Mouse (Mus musculus) midbrain, embryonic 11.5 days (tissue): ENCODE data around the gene Gm648. TPM values are rescaled to one million over a fixed set of nuclear protein-coding genes. Genes with fewer than 3 reads are reported as not detected.

ENCODE experiments used
- ATAC-seq: fragments of 200-750 bp; cut with Nextera tagmentation; 2 replicates; pipeline ENCODE4 v1.8.0; 2017; ENCODE audit warnings: moderate TSS enrichment, moderate library complexity; ENCODE audit not compliant: low FRiP score
- DNase-seq: peaks from one replicate; pipeline ENCODE4 v3.0.0; 2015; ENCODE audit warnings: low spot score; ENCODE audit errors: missing footprints
- H3K27ac ChIP-seq: fragments of 300-500 bp; sonication (generic); 2 replicates; pipeline ENCODE4 v1.5.1; 2014; ENCODE audit warnings: low read depth, low read length
- H3K27me3 ChIP-seq: fragments of 300-500 bp; sonication (generic); 2 replicates; pipeline ENCODE4 v1.6.1; 2014; ENCODE audit warnings: mild to moderate bottlenecking, low read length, moderate library complexity, mixed read lengths; ENCODE audit not compliant: control insufficient read depth, insufficient read depth
- H3K36me3 ChIP-seq: fragments of 300-500 bp; sonication (generic); 2 replicates; pipeline ENCODE4 v1.6.1; 2014; ENCODE audit warnings: mild to moderate bottlenecking, low read length, moderate library complexity, mixed read lengths; ENCODE audit not compliant: control insufficient read depth, insufficient read depth
- H3K4me1 ChIP-seq: fragments of 300-500 bp; sonication (generic); 2 replicates; pipeline ENCODE4 v1.6.1; 2014; ENCODE audit warnings: low read length; ENCODE audit not compliant: control insufficient read depth, insufficient read depth
- H3K4me2 ChIP-seq: fragments of 300-500 bp; sonication (generic); 2 replicates; pipeline ENCODE4 v1.6.1; 2014; ENCODE audit warnings: mild to moderate bottlenecking, moderate library complexity
- H3K4me3 ChIP-seq: fragments of 300-500 bp; sonication (generic); 2 replicates; pipeline ENCODE4 v1.5.1; 2014; ENCODE audit warnings: low read depth, low read length
- H3K9ac ChIP-seq: fragments of 300-500 bp; sonication (generic); 2 replicates; pipeline ENCODE4 v1.6.1; 2014; ENCODE audit warnings: low read length
- H3K9me3 ChIP-seq: fragments of 300-500 bp; sonication (generic); 2 replicates; pipeline ENCODE4 v1.6.1; 2016; ENCODE audit warnings: low read length; ENCODE audit not compliant: control insufficient read depth
- WGBS: fragments of 180-500 bp; shearing (Covaris S2); extraction: QIAGEN DNeasy Blood & Tissue Kit; methylation state at CpG from one replicate; pipeline ENCODE4 v1.1.7; 2014; 5-methylcytosine and 5-hydroxymethylcytosine counted together
- microRNA-seq: library from miRNA; unstranded; fragments of <30 nt; microRNA quantifications from one replicate; pipeline ENCODE4, GENCODE M21; 2017
- polyA plus RNA-seq: library from polyadenylated mRNA; unstranded; fragments of >200 nt; fragmentation: Nextera tagmentation; extraction: Ambion mirVana; gene quantifications from 2 replicates; pipeline ENCODE4 v1.2.1, GENCODE M21; 2014

Gm648 gene
- polyA plus RNA-seq, 1 experiment from 2014 or later, result not detected

- H3K4me2 ChIP-seq, result no peak overlapping the region
- no peak overlapping the region for H3K27ac ChIP-seq
- DNase-seq (no peak), ATAC-seq (no peak)
- H3K4me1 ChIP-seq, result no peaks in the 10 kb centered on the region
- H3K4me3 ChIP-seq, result no peak overlapping the region
- 88% methylated on average over 7 of the region's 7 CpGs for WGBS
- H3K27me3 ChIP-seq, result no peaks in the 10 kb centered on the region
- no peak overlapping the region for H3K9ac ChIP-seq
- no peaks in the 10 kb centered on the region for H3K36me3 ChIP-seq
- no peaks in the 10 kb centered on the region for H3K9me3 ChIP-seq
Measured at GRCm38 (mm10) chrX:56497241-56497640, 52.2 kb downstream of the Gm648 start.

Small RNA genes within 50 kb of the gene (microRNA-seq; reads per million reads assigned to microRNA genes)
- not detected for gene Mir5116

Other genes with a start within 250 kb of the Gm648 start
- 7.4 and 8.6 TPM in 2 replicates for gene Zfp449, start 203.2 kb downstream of the Gm648 start, polyA plus RNA-seq
- gene Smim10l2a, start 175.0 kb downstream of the Gm648 start, polyA plus RNA-seq, result 2.3 and 2.6 TPM in 2 replicates
- 1.8 and 2.2 TPM in 2 replicates for gene Gm2174, start 101.6 kb downstream of the Gm648 start, polyA plus RNA-seq
- gene Ints6l, start 94.7 kb downstream of the Gm648 start, polyA plus RNA-seq, result 23.8 and 26.8 TPM in 2 replicates
- not detected in 2 replicates for gene Gm10477, start 24.9 kb downstream of the Gm648 start, polyA plus RNA-seq
- gene Mmgt1, start 48.5 kb upstream of the Gm648 start, polyA plus RNA-seq, result 50.9 and 51.6 TPM in 2 replicates
- gene Slc9a6, start 60.2 kb upstream of the Gm648 start, polyA plus RNA-seq, result 15.6 and 17.2 TPM in 2 replicates
- 80.7 and 93.3 TPM in 2 replicates for gene Fhl1, start 182.2 kb upstream of the Gm648 start, polyA plus RNA-seq